In genomic region chr7:45308551-45309240, GRCm38 (mm10) we compare ENCODE assay signal across 1 mouse cellular context.
TF ChIP-seq lines count a peak whose summit lies in the region.

No protein-coding gene starts in this region.

TF ChIP-seq in CH12.LX, 34 proteins besides CTCF, POLR2A, EP300 and RAD21 (continued from another document):
- TF ChIP-seq TBP (conservative IDR thresholded peaks at IDR 0.05; ENCODE audit: low read depth, low read length) (no peak), UBTF (IDR thresholded peaks at IDR 0.05; ENCODE audit: low read depth, low read length) (no peak), USF2 (conservative IDR thresholded peaks at IDR 0.05; ENCODE audit: low read depth, low read length) (no peak), GABPA (IDR thresholded peaks at IDR 0.05; ENCODE audit: insufficient replicate concordance, low read depth, low read length) (no peak)
